Mouse (Mus musculus): ENCODE data around the gene Polr1d. TPM values are rescaled to one million over a fixed set of nuclear protein-coding genes. Genes with fewer than 3 reads are reported as not detected.

The Polr1d gene
- polyA plus RNA-seq, 1 experiment from 2014 or later, result 135 TPM

DNA sequence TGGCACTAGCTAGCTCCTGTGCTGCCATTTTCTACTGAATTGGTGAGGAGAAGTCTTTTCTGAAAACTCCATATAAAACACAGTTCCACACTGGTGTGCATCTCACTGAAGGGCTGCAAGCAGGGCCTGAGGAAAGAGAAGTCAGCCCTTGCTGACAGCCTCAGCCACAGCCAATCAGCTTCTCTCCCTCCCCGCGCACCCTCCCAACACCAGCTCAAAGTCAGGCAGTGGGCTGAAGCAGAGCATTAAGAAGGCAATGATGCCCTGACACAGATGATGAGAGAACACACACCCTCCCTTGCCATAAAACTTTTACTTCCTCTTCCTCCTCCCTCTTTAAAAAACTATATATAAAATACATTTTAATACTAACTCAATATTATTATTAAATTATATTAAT lies 16.8 kb upstream of the Polr1d start:
- H3K4me1 ChIP-seq (ENCODE audit: control insufficient read depth, insufficient read depth, low read length), result no peaks in the 10 kb centered on the region
- DNase-seq (ENCODE audit: low spot score), result no peak
- H3K36me3 ChIP-seq (ENCODE audit: control insufficient read depth, insufficient read depth, low read length), result no peaks in the 10 kb centered on the region
- WGBS, result 95% methylated on average over 2 of the region's 2 CpGs
- no peak overlapping the region for H3K27ac ChIP-seq (ENCODE audit: low read depth, low read length)
- no peaks in the 10 kb centered on the region for H3K27me3 ChIP-seq (replicated peaks; ENCODE audit: control insufficient read depth, insufficient read depth, low read length)
- H3K9ac ChIP-seq (ENCODE audit: low read length), result no peak overlapping the region
- no peak overlapping the region for H3K4me2 ChIP-seq (ENCODE audit: low read length)
- H3K9me3 ChIP-seq (replicated peaks; ENCODE audit: control insufficient read depth, low read length), result no peaks in the 10 kb centered on the region
- no peak for ATAC-seq
- H3K4me3 ChIP-seq (ENCODE audit: low read depth, low read length), result no peak overlapping the region

DNA sequence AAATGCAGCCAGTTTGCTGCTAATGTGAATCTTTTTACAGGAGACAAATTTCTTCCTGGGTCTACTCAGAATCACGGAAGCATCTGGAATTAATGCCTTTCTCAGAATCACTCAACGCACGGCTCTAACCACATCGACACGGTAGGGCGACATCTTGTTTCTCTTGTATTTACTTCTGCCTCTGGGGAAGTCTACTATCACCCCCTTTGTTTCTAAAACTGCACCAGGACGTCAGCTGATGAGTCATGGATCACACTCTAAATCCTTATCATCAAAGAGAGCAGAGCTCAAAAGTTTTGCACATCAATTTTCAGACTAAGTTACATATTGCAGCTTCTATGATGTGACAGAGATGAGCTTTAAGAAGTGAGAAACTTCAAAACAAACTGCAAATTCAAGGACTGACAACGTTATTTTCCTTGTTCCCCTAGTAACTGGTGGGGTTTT lies 13.6 kb upstream of the Polr1d start:
- no peaks in the 10 kb centered on the region for H3K36me3 ChIP-seq (ENCODE audit: control insufficient read depth, insufficient read depth, low read length)
- H3K27me3 ChIP-seq (replicated peaks; ENCODE audit: control insufficient read depth, insufficient read depth, low read length), result no peaks in the 10 kb centered on the region
- H3K9ac ChIP-seq (ENCODE audit: low read length), result no peak overlapping the region
- H3K9me3 ChIP-seq (replicated peaks; ENCODE audit: control insufficient read depth, low read length), result no peaks in the 10 kb centered on the region
- H3K4me2 ChIP-seq (ENCODE audit: low read length), result no peak overlapping the region
- 80% methylated on average over 8 of the region's 8 CpGs for WGBS
- DNase-seq (ENCODE audit: low spot score) (no peak), ATAC-seq (no peak)
- no peak overlapping the region for H3K27ac ChIP-seq (ENCODE audit: low read depth, low read length)
- H3K4me3 ChIP-seq (ENCODE audit: low read depth, low read length), result no peak overlapping the region
- H3K4me1 ChIP-seq (ENCODE audit: control insufficient read depth, insufficient read depth, low read length), result no peaks in the 10 kb centered on the region

DNA sequence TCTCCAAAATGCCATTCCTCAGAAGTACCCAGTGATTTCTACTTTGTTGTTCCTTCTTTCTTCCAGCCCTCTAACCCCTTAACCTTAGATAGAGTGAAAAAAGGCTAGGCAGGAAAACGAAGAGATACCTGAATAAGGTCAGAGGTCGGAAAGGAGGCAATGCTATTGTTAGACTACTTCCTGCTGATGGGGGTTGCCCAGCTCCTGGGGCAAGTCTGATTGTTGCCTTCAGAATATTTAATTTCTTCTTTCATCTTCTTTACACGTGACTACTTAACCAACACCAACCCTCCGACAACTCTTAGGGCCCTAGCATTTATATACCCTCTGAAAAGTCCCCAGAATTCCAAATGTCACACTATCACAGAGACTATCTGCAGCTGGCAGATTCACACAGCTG lies 10.7 kb upstream of the Polr1d start:
- WGBS, result 65% methylated on average over 4 of the region's 4 CpGs

DNA sequence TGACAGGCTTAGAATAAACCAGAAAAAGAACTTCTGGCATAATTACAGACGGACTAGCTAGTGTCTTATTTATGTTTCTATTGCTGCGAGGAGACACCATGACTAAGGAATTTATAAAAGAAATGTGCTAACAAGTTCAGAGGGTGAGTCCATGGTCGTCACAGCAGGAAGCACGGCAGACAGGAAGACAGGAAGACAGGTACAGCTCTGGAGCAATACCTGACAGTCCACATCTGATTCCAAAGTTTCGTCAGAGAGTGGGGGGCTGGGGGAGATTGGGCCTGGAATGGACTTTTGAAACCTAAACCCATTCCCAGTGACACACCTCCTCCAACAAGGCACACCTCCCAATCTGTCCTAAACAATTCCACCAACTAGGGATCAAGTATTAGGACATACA lies 9.9 kb upstream of the Polr1d start:
- no peaks in the 10 kb centered on the region for H3K36me3 ChIP-seq (ENCODE audit: control insufficient read depth, insufficient read depth, low read length)
- WGBS, result 80% methylated on average over 5 of the region's 5 CpGs
- H3K9ac ChIP-seq (ENCODE audit: low read length), result no peak overlapping the region
- no peak overlapping the region for H3K4me3 ChIP-seq (ENCODE audit: low read depth, low read length)
- DNase-seq (ENCODE audit: low spot score) (no peak), ATAC-seq (no peak)
- no peak overlapping the region for H3K4me2 ChIP-seq (ENCODE audit: low read length)
- no peaks in the 10 kb centered on the region for H3K4me1 ChIP-seq (ENCODE audit: control insufficient read depth, insufficient read depth, low read length)
- H3K9me3 ChIP-seq (replicated peaks; ENCODE audit: control insufficient read depth, low read length), result no peaks in the 10 kb centered on the region
- no peaks in the 10 kb centered on the region for H3K27me3 ChIP-seq (replicated peaks; ENCODE audit: control insufficient read depth, insufficient read depth, low read length)
- no peak overlapping the region for H3K27ac ChIP-seq (ENCODE audit: low read depth, low read length)

More for the DNA sequence above, 10.7 kb upstream of the Polr1d start:
- no peak overlapping the region for H3K4me2 ChIP-seq (ENCODE audit: low read length)
- H3K9me3 ChIP-seq (replicated peaks; ENCODE audit: control insufficient read depth, low read length), result no peaks in the 10 kb centered on the region
- DNase-seq (ENCODE audit: low spot score) (no peak), ATAC-seq (no peak)
- no peaks in the 10 kb centered on the region for H3K4me1 ChIP-seq (ENCODE audit: control insufficient read depth, insufficient read depth, low read length)
- H3K9ac ChIP-seq (ENCODE audit: low read length), result no peak overlapping the region
- no peaks in the 10 kb centered on the region for H3K36me3 ChIP-seq (ENCODE audit: control insufficient read depth, insufficient read depth, low read length)
- no peak overlapping the region for H3K27ac ChIP-seq (ENCODE audit: low read depth, low read length)
- no peaks in the 10 kb centered on the region for H3K27me3 ChIP-seq (replicated peaks; ENCODE audit: control insufficient read depth, insufficient read depth, low read length)
- H3K4me3 ChIP-seq (ENCODE audit: low read depth, low read length), result no peak overlapping the region

DNA sequence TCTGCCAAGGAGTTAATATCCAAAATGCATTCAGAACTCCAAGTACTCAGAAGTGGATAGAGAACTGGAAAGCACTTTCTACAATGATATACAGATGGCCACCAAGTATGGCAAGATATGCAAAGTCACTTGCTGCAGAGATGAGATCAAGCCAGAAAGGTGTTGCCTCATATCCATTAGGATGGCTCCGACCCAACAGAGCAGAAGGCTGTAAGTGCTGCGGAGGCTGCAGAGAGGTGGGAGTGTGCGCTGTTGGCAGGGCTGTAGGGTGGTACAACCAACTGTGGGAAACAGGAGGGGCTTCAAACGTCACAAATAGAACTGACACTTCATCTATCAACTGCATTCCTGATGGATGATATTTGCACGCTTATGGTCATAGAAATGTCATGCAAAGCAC lies 8.0 kb upstream of the Polr1d start:
- 68% methylated on average over 5 of the region's 5 CpGs for WGBS
- no peak overlapping the region for H3K4me3 ChIP-seq (ENCODE audit: low read depth, low read length)
- H3K27ac ChIP-seq (ENCODE audit: low read depth, low read length), result no peak overlapping the region
- no peaks in the 10 kb centered on the region for H3K27me3 ChIP-seq (replicated peaks; ENCODE audit: control insufficient read depth, insufficient read depth, low read length)
- no peaks in the 10 kb centered on the region for H3K4me1 ChIP-seq (ENCODE audit: control insufficient read depth, insufficient read depth, low read length)
- no peaks in the 10 kb centered on the region for H3K9me3 ChIP-seq (replicated peaks; ENCODE audit: control insufficient read depth, low read length)
- peak; percentile 95; the same call in 1 of the 2 replicates for ATAC-seq
- no peak overlapping the region for H3K9ac ChIP-seq (ENCODE audit: low read length)
- H3K4me2 ChIP-seq (ENCODE audit: low read length), result no peak overlapping the region
- DNase-seq (ENCODE audit: low spot score), result peak; percentile 83
- no peaks in the 10 kb centered on the region for H3K36me3 ChIP-seq (ENCODE audit: control insufficient read depth, insufficient read depth, low read length)

DNA sequence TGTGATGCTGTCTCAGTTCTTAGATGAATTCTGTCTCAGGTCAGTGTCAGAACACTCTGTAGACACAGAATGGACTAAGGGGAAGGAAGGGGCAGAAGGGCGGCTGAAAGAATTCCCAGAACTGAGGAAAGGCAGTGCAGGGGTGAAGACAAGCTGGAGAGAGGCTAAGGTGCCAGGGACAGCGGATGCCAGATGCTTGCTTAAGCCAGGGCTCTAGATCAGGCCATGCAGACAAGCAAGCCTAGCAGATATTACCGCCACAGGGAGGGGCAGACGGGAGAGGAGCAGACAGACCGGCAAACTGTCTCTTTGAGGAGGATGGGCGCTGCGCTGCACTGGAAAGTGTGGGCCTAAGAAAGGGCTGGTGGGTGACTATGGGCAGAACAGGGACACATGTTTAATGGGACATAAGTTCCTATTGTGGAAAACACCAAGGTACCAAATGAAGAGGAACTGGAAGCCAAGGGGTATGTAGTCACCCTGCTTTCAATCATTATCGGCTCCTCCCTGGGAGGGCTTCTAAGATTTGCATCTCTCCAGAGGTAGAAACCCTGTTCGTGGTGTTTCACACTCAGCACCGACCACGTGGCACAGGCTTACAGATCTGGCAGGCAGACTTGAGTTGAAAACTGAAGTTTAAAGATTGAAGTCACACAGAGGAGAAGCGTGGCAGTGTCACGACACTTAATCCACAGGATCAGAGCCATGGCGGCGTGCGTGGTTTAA lies 5.9 kb upstream of the Polr1d start:
- no peaks in the 10 kb centered on the region for H3K36me3 ChIP-seq (ENCODE audit: control insufficient read depth, insufficient read depth, low read length)
- no peaks in the 10 kb centered on the region for H3K27me3 ChIP-seq (replicated peaks; ENCODE audit: control insufficient read depth, insufficient read depth, low read length)
- H3K9ac ChIP-seq (ENCODE audit: low read length), result no peak overlapping the region
- H3K4me3 ChIP-seq (ENCODE audit: low read depth, low read length), result no peak overlapping the region
- H3K4me2 ChIP-seq (ENCODE audit: low read length), result no peak overlapping the region
- DNase-seq (ENCODE audit: low spot score), result no peak
- H3K9me3 ChIP-seq (replicated peaks; ENCODE audit: control insufficient read depth, low read length), result no peaks in the 10 kb centered on the region
- WGBS, result 80% methylated on average over 16 of the region's 16 CpGs
- peaks cover 3% of the 10 kb centered on the region; the same call in 1 of the 2 replicates for H3K4me1 ChIP-seq (ENCODE audit: control insufficient read depth, insufficient read depth, low read length)
- H3K27ac ChIP-seq (ENCODE audit: low read depth, low read length), result no peak overlapping the region
- ATAC-seq, result no peak

DNA sequence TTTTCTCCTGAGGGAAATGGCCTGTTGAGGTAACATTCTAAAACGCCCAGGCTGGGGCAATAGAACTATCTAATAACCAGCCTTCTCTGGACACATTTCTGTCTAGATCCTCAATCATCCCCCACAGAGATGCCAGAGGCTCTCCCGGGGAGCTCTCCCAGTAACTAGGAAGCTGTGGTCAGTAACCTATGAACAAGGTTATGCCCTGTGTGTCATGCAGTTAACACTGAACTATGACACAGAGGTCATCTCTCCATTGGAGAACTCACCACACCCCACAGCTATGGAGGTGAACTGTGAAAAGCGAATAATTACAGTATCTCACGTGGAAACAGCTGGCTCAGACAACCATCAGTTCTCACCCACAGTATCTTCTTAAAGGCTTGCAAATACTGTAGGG lies 5.0 kb upstream of the Polr1d start:
- Histone ChIP-seq H3K27ac (ENCODE audit: low read depth, low read length) (no peak overlapping the region), H3K36me3 (ENCODE audit: control insufficient read depth, insufficient read depth, low read length) (no peaks in the 10 kb centered on the region), H3K9me3 (replicated peaks; ENCODE audit: control insufficient read depth, low read length) (no peaks in the 10 kb centered on the region), H3K4me2 (ENCODE audit: low read length) (no peak overlapping the region), H3K9ac (ENCODE audit: low read length) (no peak overlapping the region), H3K4me1 (ENCODE audit: control insufficient read depth, insufficient read depth, low read length) (peaks cover 3% of the 10 kb centered on the region; the same call in 1 of the 2 replicates), H3K27me3 (replicated peaks; ENCODE audit: control insufficient read depth, insufficient read depth, low read length) (no peaks in the 10 kb centered on the region), H3K4me3 (ENCODE audit: low read depth, low read length) (no peak overlapping the region)
- DNase-seq (ENCODE audit: low spot score) (no peak), ATAC-seq (no peak)
- 71% methylated on average over 4 of the region's 4 CpGs for WGBS

DNA sequence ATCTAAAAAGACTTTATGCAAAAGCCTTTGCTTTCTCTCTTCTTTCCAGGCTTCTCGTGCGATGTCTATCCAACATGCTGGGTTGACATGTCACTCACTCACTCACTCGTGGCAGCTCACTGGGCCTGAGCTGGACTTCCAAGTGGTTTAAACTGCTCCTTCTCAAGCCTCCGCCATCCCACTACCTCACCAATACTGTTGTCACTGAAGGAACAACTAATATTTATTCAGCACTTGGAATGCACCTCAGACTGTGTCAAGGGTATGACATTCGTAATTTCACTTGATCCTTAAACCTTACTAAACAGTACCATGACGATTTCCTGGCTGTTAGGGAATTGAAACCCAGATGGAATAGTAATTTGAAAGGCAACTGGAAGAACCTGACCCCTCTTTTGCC lies 3.0 kb upstream of the Polr1d start:
- no peak overlapping the region for H3K4me3 ChIP-seq (ENCODE audit: low read depth, low read length)
- H3K27me3 ChIP-seq (replicated peaks; ENCODE audit: control insufficient read depth, insufficient read depth, low read length), result no peaks in the 10 kb centered on the region
- DNase-seq (ENCODE audit: low spot score) (no peak), ATAC-seq (no peak)
- no peak overlapping the region for H3K4me2 ChIP-seq (ENCODE audit: low read length)
- WGBS, result 88% methylated on average over 6 of the region's 6 CpGs
- no peak overlapping the region for H3K27ac ChIP-seq (ENCODE audit: low read depth, low read length)
- H3K4me1 ChIP-seq (ENCODE audit: control insufficient read depth, insufficient read depth, low read length), result peaks cover 12% of the 10 kb centered on the region
- H3K9me3 ChIP-seq (replicated peaks; ENCODE audit: control insufficient read depth, low read length), result no peaks in the 10 kb centered on the region
- H3K36me3 ChIP-seq (ENCODE audit: control insufficient read depth, insufficient read depth, low read length), result no peaks in the 10 kb centered on the region
- H3K9ac ChIP-seq (ENCODE audit: low read length), result no peak overlapping the region

DNA sequence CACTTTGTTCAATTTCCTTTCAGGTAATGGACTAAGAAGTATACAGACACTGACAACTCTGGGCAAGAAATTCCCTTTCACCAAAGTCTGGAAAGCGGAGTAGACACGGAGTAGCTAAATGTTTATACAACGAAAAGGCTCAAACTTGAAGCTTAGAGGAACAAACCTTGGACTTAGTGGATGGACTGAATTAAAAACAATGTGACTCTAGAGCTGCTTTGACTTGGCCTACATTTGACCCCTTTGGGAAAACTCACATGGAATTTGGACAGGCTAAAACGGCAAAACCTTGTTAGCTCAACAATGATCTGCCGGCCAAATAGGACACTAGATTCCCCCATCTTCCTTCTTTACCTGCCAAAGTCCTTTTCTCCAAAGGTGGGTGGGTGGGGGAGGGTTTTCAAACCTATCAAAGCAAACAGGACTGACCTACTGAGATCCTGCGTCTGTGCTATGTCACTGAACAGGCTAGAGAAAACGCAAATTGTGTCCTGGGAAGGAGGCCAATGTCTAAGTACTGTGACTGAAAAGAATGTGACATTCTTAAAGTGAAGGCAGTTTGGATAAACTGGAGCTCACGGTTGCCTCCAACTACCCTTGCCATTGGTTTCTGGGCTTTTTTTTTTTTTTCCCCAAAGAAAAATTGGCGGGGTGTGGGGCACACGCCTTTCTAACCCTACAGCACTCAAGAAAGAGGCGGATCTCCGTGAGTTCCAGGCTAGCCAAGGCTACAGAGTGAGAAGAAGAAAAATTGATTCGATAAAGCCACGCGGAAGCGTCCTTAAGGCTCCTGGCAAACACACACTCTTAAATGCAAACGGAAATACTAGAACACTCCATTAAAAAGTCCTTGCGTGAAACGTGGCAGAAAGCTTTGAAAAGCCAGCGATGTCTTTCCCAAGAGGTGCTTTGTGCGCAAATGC lies 1.5 kb upstream of the Polr1d start:
- H3K9ac ChIP-seq (ENCODE audit: low read length), result peak overlapping the region; percentile 73
- peaks cover 12% of the 10 kb centered on the region for H3K4me1 ChIP-seq (ENCODE audit: control insufficient read depth, insufficient read depth, low read length)
- ATAC-seq, result no peak
- H3K9me3 ChIP-seq (replicated peaks; ENCODE audit: control insufficient read depth, low read length), result no peaks in the 10 kb centered on the region
- peak overlapping the region; percentile 62 for H3K4me3 ChIP-seq (ENCODE audit: low read depth, low read length)
- H3K4me2 ChIP-seq (ENCODE audit: low read length), result peak overlapping the region; percentile 93
- no peaks in the 10 kb centered on the region for H3K36me3 ChIP-seq (ENCODE audit: control insufficient read depth, insufficient read depth, low read length)
- peak; percentile 49 for DNase-seq (ENCODE audit: low spot score)
- H3K27ac ChIP-seq (ENCODE audit: low read depth, low read length), result no peak overlapping the region
- no peaks in the 10 kb centered on the region for H3K27me3 ChIP-seq (replicated peaks; ENCODE audit: control insufficient read depth, insufficient read depth, low read length)
- 18% methylated on average over 21 of the region's 21 CpGs for WGBS
